Mouse (Mus musculus) CH12.LX (cell line): Measurements from ENCODE around the gene Psap. TPM values are rescaled to one million over a fixed set of nuclear protein-coding genes. Genes with fewer than 3 reads are reported as not detected.
A peak's percentile ranks its signal among the peaks of the same experiment; 100 is the strongest.

Experiments used
- DNase-seq: peaks from one replicate; pipeline ENCODE4 v3.0.0-alpha.2; 2013; ENCODE audit errors: extremely low read depth
- H3K27ac ChIP-seq: 2 replicates; pipeline ENCODE4 v1.5.1; 2012; ENCODE audit warnings: low read depth, mild to moderate bottlenecking, control low read depth, moderate library complexity; ENCODE audit not compliant: insufficient read depth
- H3K27me3 ChIP-seq: replicated peaks from 2 replicates; pipeline ENCODE3; 2012; ENCODE audit warnings: inconsistent platforms
- H3K36me3 ChIP-seq, 2 experiments: replicated peaks in 1 of 2; 2 replicates each; pipeline versions ENCODE3 to v1.6.1; 2012; ENCODE audit warnings: inconsistent platforms in 1 of 2, low read length in 1 of 2, mild to moderate bottlenecking in 1 of 2, mixed read lengths in 1 of 2, moderate library complexity in 1 of 2; ENCODE audit not compliant: control insufficient read depth in 1 of 2, insufficient read depth in 1 of 2
- H3K4me1 ChIP-seq, 2 experiments: 2 replicates each; pipeline ENCODE4 v1.6.1; 2012; ENCODE audit warnings: inconsistent platforms in 1 of 2, moderate library complexity in 1 of 2; ENCODE audit not compliant: insufficient read depth in 2 of 2, control insufficient read depth in 1 of 2
- H3K4me2 ChIP-seq: 2 replicates; pipeline ENCODE4 v1.6.1; 2012; ENCODE audit warnings: low read depth, mild to moderate bottlenecking, control low read depth; ENCODE audit not compliant: poor library complexity, insufficient read depth, severe bottlenecking
- H3K4me3 ChIP-seq, 3 experiments: fragments of 150-350 bp in 1 of 3; sonication (generic) in 1 of 3; replicated peaks in 1 of 3; 2 replicates each; pipeline versions ENCODE3 to v1.5.1; 2011 to 2012; ENCODE audit warnings: low read depth in 2 of 3, low read length in 2 of 3, mild to moderate bottlenecking in 2 of 3, moderate library complexity in 2 of 3, control low read depth in 1 of 3, improper control_type of control experiment in 1 of 3, inconsistent platforms in 1 of 3, mixed read lengths in 1 of 3; ENCODE audit not compliant: poor library complexity in 1 of 3
- H3K79me2 ChIP-seq: replicated peaks from 2 replicates; pipeline ENCODE4 v1.6.1; 2012; ENCODE audit warnings: mild to moderate bottlenecking, moderate library complexity; ENCODE audit not compliant: control insufficient read depth, poor library complexity, insufficient read depth, severe bottlenecking; ENCODE audit errors: extremely low read depth
- H3K9ac ChIP-seq: 2 replicates; pipeline ENCODE4 v1.6.1; 2012; ENCODE audit warnings: low read depth, mild to moderate bottlenecking, control low read depth, moderate library complexity; ENCODE audit not compliant: insufficient read depth
- H3K9me3 ChIP-seq: replicated peaks from 2 replicates; pipeline ENCODE3; 2012; ENCODE audit warnings: low read length, inconsistent platforms, mixed read lengths
- E2F4 ChIP-seq: IDR thresholded peaks from 2 replicates; pipeline ENCODE4 v1.6.1; 2011; ENCODE audit warnings: low read depth, low read length, improper control_type of control experiment; ENCODE audit not compliant: insufficient replicate concordance
- ELF1 ChIP-seq: IDR thresholded peaks from 2 replicates; pipeline ENCODE4 v1.6.1; 2014; ENCODE audit warnings: low read depth, mild to moderate bottlenecking, inconsistent platforms, low read length, improper control_type of control experiment
- ETS1 ChIP-seq: conservative IDR thresholded peaks from 2 replicates; pipeline ENCODE4 v1.6.1; 2012; ENCODE audit warnings: low read depth, mild to moderate bottlenecking, inconsistent platforms, low read length, improper control_type of control experiment, moderate library complexity
- IRF4 ChIP-seq: IDR thresholded peaks from 2 replicates; pipeline ENCODE4 v1.6.1; 2014; ENCODE audit warnings: low read depth, mild to moderate bottlenecking, inconsistent platforms, low read length, improper control_type of control experiment
- KAT2A ChIP-seq: IDR thresholded peaks from 2 replicates; pipeline ENCODE4 v1.6.1; 2012; ENCODE audit warnings: low read length, improper control_type of control experiment, inconsistent platforms; ENCODE audit not compliant: insufficient replicate concordance
- POLR2A ChIP-seq: IDR thresholded peaks from 2 replicates; pipeline ENCODE4 v1.6.1; 2011; ENCODE audit warnings: low read depth, mild to moderate bottlenecking, improper control_type of control experiment, low read length
- TBP ChIP-seq: conservative IDR thresholded peaks from 2 replicates; pipeline ENCODE4 v1.6.1; 2011; ENCODE audit warnings: low read depth, low read length, improper control_type of control experiment
- UBTF ChIP-seq: IDR thresholded peaks from 2 replicates; pipeline ENCODE4 v1.6.1; 2012; ENCODE audit warnings: low read depth, mild to moderate bottlenecking, inconsistent platforms, low read length, improper control_type of control experiment, moderate library complexity
- USF1 ChIP-seq: IDR thresholded peaks from 2 replicates; pipeline ENCODE4 v1.6.1; 2014; ENCODE audit warnings: low read depth, mild to moderate bottlenecking, inconsistent platforms, low read length, improper control_type of control experiment
- ZNF384 ChIP-seq: IDR thresholded peaks from 2 replicates; pipeline ENCODE4 v1.6.1; 2012; ENCODE audit warnings: low read depth, low read length, improper control_type of control experiment, inconsistent platforms
- dilution Hi-C: fragments of 300-500 bp; cut with MboI; formaldehyde crosslinking; loops from 2 replicates; pipeline ENCODE4 v1.14.3; 2020; ENCODE audit warnings: low sequenced_read_pairs; ENCODE audit not compliant: extremely low pct_unique_long_range_greater_than_20kb, extremely low pct_ligation_motif_present
- in situ Hi-C: fragments of 300-500 bp; cut with MboI; formaldehyde crosslinking; loops from 3 replicates; pipeline ENCODE4 v1.14.3; 2019; ENCODE audit warnings: low sequenced_read_pairs, low pct_ligation_motif_present, low pct_unique_long_range_greater_than_20kb, mixed read lengths
- polyA plus RNA-seq: library from polyadenylated mRNA; unstranded; fragments of >175 nt; gene quantifications from 2 replicates; pipeline ENCODE4 v1.2.1, GENCODE M21; 2012; ENCODE audit warnings: low read depth; ENCODE audit not compliant: insufficient read length
- total RNA-seq, 2 experiments: library from RNA; depleted of rRNA; stranded (reverse); fragments of 300-350 nt in 1 of 2; fragments of >200 nt in 1 of 2; gene quantifications; 2 replicates each; pipeline ENCODE4 v1.2.3; 2012 to 2014

Psap gene
- total and polyA plus RNA-seq, 3 experiments: 223 to 470 (median 300) TPM

DNA sequence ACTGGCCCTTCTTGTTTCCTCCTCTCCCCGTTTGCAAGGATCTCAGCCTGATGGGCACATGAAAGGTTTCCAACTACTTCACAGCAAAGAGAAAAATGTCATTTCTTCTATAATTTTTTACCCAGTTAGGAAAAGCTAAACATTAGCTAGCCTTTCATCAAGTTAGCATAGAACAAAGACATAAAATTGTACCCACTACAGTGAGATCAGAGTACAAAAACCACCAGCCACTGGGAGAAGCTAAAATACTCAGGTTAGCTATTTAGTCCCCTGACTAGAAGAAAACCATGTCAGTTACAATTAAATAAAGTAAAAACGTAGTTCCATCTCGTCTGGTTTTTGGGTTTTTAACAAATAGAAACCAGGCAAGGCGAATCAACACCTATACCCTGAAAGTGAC, 49.8 kb upstream of the Psap start:
- Histone ChIP-seq H3K79me2 (no peaks in the 10 kb centered on the region), H3K4me3 (no peak overlapping the region), H3K9ac (no peak overlapping the region), H3K4me2 (no peak overlapping the region), H3K27me3 (no peaks in the 10 kb centered on the region), H3K9me3 (peaks cover 2% of the 10 kb centered on the region), H3K27ac (no peak overlapping the region), H3K4me1 (peaks cover 11 to 63% of the 10 kb centered on the region in 2 experiments), H3K36me3 (peaks cover 0 to 5% of the 10 kb centered on the region in 2 experiments)
- TF ChIP-seq IRF4 (no peak), TBP (no peak), ELF1 (no peak), ETS1 (no peak)
- dilution Hi-C loops: no loop called here
- no peak for DNase-seq
- in situ Hi-C loops: no loop called here

DNA sequence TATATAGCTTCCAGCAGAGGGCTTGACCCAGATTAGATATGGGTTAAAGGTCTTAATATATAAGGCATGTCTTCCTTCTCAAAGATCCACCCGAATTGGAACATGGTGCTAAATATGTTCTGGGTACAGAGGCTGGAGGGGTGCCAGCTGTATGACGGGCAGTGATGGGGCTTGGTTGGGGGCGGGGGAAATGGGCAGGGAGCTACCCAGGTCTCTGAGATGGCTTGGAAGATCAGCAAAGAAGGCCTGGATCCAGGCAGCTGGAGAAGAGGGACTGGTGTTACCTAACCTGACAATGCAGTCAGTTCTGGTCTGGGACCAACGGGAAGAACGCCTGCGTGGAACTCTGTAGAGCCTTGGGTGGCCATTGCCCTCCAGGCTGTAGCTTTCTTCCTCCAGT, 48.3 kb upstream of the Psap start:
- peaks cover 19 to 62% of the 10 kb centered on the region in 2 experiments for H3K4me1 ChIP-seq
- dilution Hi-C loops: no loop called here
- no peaks in the 10 kb centered on the region for H3K79me2 ChIP-seq
- no peak overlapping the region for H3K4me3 ChIP-seq
- DNase-seq: no peak
- TF ChIP-seq POLR2A (no peak), USF1 (no peak), E2F4 (no peak), ETS1 (no peak), UBTF (no peak), KAT2A (no peak)
- H3K36me3 ChIP-seq: peaks cover 0 to 3% of the 10 kb centered on the region in 2 experiments
- no peak overlapping the region for H3K4me2 ChIP-seq
- no peak overlapping the region for H3K9ac ChIP-seq
- no peak overlapping the region for H3K27ac ChIP-seq
- H3K27me3 ChIP-seq: no peaks in the 10 kb centered on the region
- peaks cover 7% of the 10 kb centered on the region for H3K9me3 ChIP-seq
- in situ Hi-C loops: no loop called here

DNA sequence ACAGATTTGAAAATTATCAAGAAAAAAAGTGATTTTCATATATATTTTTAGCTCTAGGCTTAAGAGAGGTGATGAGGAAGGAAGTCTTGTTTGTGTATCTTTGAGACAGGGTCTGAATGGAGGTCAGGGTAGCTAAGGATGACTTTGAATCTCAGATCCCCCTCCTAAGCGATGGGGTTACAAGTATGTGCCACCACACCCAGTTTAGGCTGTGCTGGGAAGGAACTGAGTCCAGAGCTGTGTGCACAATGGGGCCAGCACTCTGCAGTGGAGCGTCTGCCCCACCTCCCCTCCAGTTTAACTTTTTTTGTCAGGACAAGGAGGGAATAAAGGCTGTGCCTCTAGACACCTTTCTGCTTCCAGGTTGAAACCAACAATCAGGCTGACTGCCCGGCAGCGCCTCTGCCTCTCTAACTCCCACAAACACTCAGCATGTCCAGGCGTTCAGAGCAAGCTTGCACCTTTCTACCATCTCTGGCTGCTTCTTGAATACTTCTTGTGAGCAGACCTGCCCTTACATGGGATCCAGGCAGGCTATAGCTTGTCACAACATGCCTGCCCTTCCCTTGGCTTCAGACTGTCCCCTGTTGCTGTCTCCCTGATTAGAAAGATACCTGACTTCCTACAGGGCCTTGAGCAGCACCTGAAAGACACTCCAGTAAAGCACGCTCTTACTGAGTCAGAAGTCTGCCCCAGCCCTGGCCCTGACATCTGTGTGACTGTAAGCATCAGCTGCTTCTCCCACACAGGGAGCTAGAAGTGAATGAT, 46.9 kb upstream of the Psap start:
- H3K36me3 ChIP-seq: no peaks in the 10 kb centered on the region
- H3K4me3 ChIP-seq: no peak overlapping the region
- no peak for TF ChIP-seq ELF1
- TF ChIP-seq E2F4: no peak
- TF ChIP-seq ZNF384: peak; percentile 45
- TF ChIP-seq, all 38 proteins: peak for 1
- dilution Hi-C loops (no loop called here), in situ Hi-C loops (loop anchor here (5.0 to 10.0 kb wide), 3 partner anchors 73 to 336 kb away; partner anchors contain the start of genes Anapc16 and Ascc1)
- H3K9ac ChIP-seq: no peak overlapping the region
- H3K4me2 ChIP-seq: no peak overlapping the region
- peaks cover 5% of the 10 kb centered on the region for H3K9me3 ChIP-seq
- no peak for DNase-seq
- H3K27me3 ChIP-seq: no peaks in the 10 kb centered on the region
- peaks cover 19 to 61% of the 10 kb centered on the region in 2 experiments for H3K4me1 ChIP-seq
- H3K27ac ChIP-seq: 0 out of 2 replicates have a peak overlapping the region, but pooled peaks have one; percentile 6
- H3K79me2 ChIP-seq: no peaks in the 10 kb centered on the region
